Mouse (Mus musculus): ENCODE results near the gene Nectin2. TPM values are rescaled to one million over a fixed set of nuclear protein-coding genes. Genes with fewer than 3 reads are reported as not detected.
A peak's percentile ranks its signal among the peaks of the same experiment; 100 is the strongest.

Gene Nectin2
- polyA plus RNA-seq, 1 experiment from 2014 or later: 34.4 TPM

GRCm38 (mm10) chr7:19676662-19677061 lies 73.6 kb downstream of the Nectin2 start:
- Histone ChIP-seq H3K9me3 (replicated peaks) (no peaks in the 10 kb centered on the region), H3K27me3 (replicated peaks) (no peaks in the 10 kb centered on the region), H3K4me2 (0 out of 2 replicates have a peak overlapping the region, but pooled peaks have one; percentile 24), H3K4me1 (peaks cover 20% of the 10 kb centered on the region), H3K9ac (no peak overlapping the region; the same call in 1 of the 2 replicates), H3K4me3 (peak overlapping the region; percentile 30; the same call in 1 of the 2 replicates), H3K36me3 (no peaks in the 10 kb centered on the region), H3K27ac (no peak overlapping the region)
- 60% methylated on average over 1 of the region's 1 CpGs for whole genome bisulfite sequencing (ENCODE audit: insufficient replicate concordance)
- ATAC-seq: peak; percentile 50

- H3K4me2 ChIP-seq: peak overlapping the region; percentile 24; the same call in 1 of the 2 replicates
- H3K27ac ChIP-seq: peak overlapping the region; percentile 16; the same call in 1 of the 2 replicates
- H3K4me1 ChIP-seq: peaks cover 11% of the 10 kb centered on the region; the same call in 1 of the 2 replicates
- H3K9me3 ChIP-seq (replicated peaks): no peaks in the 10 kb centered on the region
- peak overlapping the region; percentile 5; the same call in 1 of the 2 replicates for H3K9ac ChIP-seq
- WGBS (ENCODE audit: insufficient replicate concordance): 71% methylated on average over 10 of the region's 10 CpGs
- peak overlapping the region; percentile 30 for H3K4me3 ChIP-seq
- H3K36me3 ChIP-seq: no peaks in the 10 kb centered on the region
- H3K27me3 ChIP-seq (replicated peaks): no peaks in the 10 kb centered on the region
- ATAC-seq: no peak
These were observed 74.5 kb downstream of the Nectin2 start for GRCm38 (mm10) chr7:19675824-19676223.

GRCm38 (mm10) chr7:19673083-19673699 lies 77.1 kb downstream of the Nectin2 start:
- Histone ChIP-seq H3K36me3 (no peaks in the 10 kb centered on the region), H3K27me3 (replicated peaks) (no peaks in the 10 kb centered on the region; the same call in 1 of the 2 replicates), H3K9me3 (replicated peaks) (no peaks in the 10 kb centered on the region), H3K4me2 (no peak overlapping the region), H3K27ac (no peak overlapping the region), H3K4me1 (peaks cover 16% of the 10 kb centered on the region), H3K9ac (no peak overlapping the region), H3K4me3 (no peak overlapping the region)
- WGBS (ENCODE audit: insufficient replicate concordance): 61% methylated on average over 14 of the region's 14 CpGs
- ATAC-seq: no peak

- H3K4me2 ChIP-seq: no peak overlapping the region
- 69% methylated on average over 10 of the region's 10 CpGs for WGBS (ENCODE audit: insufficient replicate concordance)
- no peaks in the 10 kb centered on the region for H3K9me3 ChIP-seq (replicated peaks)
- peaks cover 15% of the 10 kb centered on the region for H3K4me1 ChIP-seq
- H3K9ac ChIP-seq: no peak overlapping the region
- H3K27me3 ChIP-seq (replicated peaks): no peaks in the 10 kb centered on the region; the same call in 1 of the 2 replicates
- no peak overlapping the region for H3K27ac ChIP-seq
- H3K4me3 ChIP-seq: no peak overlapping the region
- H3K36me3 ChIP-seq: no peaks in the 10 kb centered on the region
- ATAC-seq: no peak
These were observed 78.8 kb downstream of the Nectin2 start for GRCm38 (mm10) chr7:19671511-19671910.

GRCm38 (mm10) chr7:19668947-19669721 lies 81.1 kb downstream of the Nectin2 start:
- no peaks in the 10 kb centered on the region; the same call in 1 of the 2 replicates for H3K27me3 ChIP-seq (replicated peaks)
- H3K9ac ChIP-seq: no peak overlapping the region
- peak overlapping the region; percentile 39 for H3K4me2 ChIP-seq
- H3K36me3 ChIP-seq: no peaks in the 10 kb centered on the region
- peak; percentile 60 for ATAC-seq
- peak overlapping the region; percentile 64 for H3K27ac ChIP-seq
- peaks cover 23% of the 10 kb centered on the region for H3K4me1 ChIP-seq
- H3K9me3 ChIP-seq (replicated peaks): no peaks in the 10 kb centered on the region
- H3K4me3 ChIP-seq: no peak overlapping the region
- 5% methylated on average over 10 of the region's 10 CpGs for WGBS (ENCODE audit: insufficient replicate concordance)

- H3K9me3 ChIP-seq (replicated peaks): no peaks in the 10 kb centered on the region
- H3K4me2 ChIP-seq: no peak overlapping the region
- H3K36me3 ChIP-seq: peaks cover 7% of the 10 kb centered on the region
- 67% methylated on average over 2 of the region's 2 CpGs for WGBS (ENCODE audit: insufficient replicate concordance)
- H3K4me3 ChIP-seq: no peak overlapping the region
- H3K9ac ChIP-seq: no peak overlapping the region
- H3K27me3 ChIP-seq (replicated peaks): no peaks in the 10 kb centered on the region; the same call in 1 of the 2 replicates
- H3K4me1 ChIP-seq: peaks cover 40% of the 10 kb centered on the region
- no peak for ATAC-seq
- H3K27ac ChIP-seq: no peak overlapping the region
These were observed 82.8 kb downstream of the Nectin2 start for GRCm38 (mm10) chr7:19667434-19667833.

- Histone ChIP-seq H3K4me1 (peaks cover 44% of the 10 kb centered on the region), H3K27me3 (replicated peaks) (no peaks in the 10 kb centered on the region; the same call in 1 of the 2 replicates), H3K9ac (no peak overlapping the region), H3K9me3 (replicated peaks) (no peaks in the 10 kb centered on the region), H3K27ac (no peak overlapping the region), H3K4me3 (no peak overlapping the region), H3K4me2 (no peak overlapping the region), H3K36me3 (peaks cover 13% of the 10 kb centered on the region)
- ATAC-seq: no peak
- 56% methylated on average over 3 of the region's 3 CpGs for WGBS (ENCODE audit: insufficient replicate concordance)
These were observed 83.5 kb downstream of the Nectin2 start for GRCm38 (mm10) chr7:19666750-19667149.

Other genes starting within 250 kb of the Nectin2 start
- 2.1 TPM in 2 replicates for gene Bloc1s3, start 242.1 kb downstream of the Nectin2 start, polyA plus RNA-seq (2016; fragmentation: Nextera tagmentation; extraction: Ambion mirVana)
- 68.4 and 68.6 TPM in 2 replicates for gene Trappc6a, start 242.1 kb downstream of the Nectin2 start, polyA plus RNA-seq (2016; fragmentation: Nextera tagmentation; extraction: Ambion mirVana)
- not detected in 2 replicates for gene Nkpd1, start 232.6 kb downstream of the Nectin2 start, polyA plus RNA-seq (2016; fragmentation: Nextera tagmentation; extraction: Ambion mirVana)
- 19.1 and 20.2 TPM in 2 replicates for gene Ppp1r37, start 187.4 kb downstream of the Nectin2 start, polyA plus RNA-seq (2016; fragmentation: Nextera tagmentation; extraction: Ambion mirVana)
- 1.5 TPM in 2 replicates for gene Zfp296, start 173.2 kb downstream of the Nectin2 start, polyA plus RNA-seq (2016; fragmentation: Nextera tagmentation; extraction: Ambion mirVana)
- gene Gemin7, start 172.9 kb downstream of the Nectin2 start, polyA plus RNA-seq (2016; fragmentation: Nextera tagmentation; extraction: Ambion mirVana): 101 TPM in 2 replicates
- gene Clasrp, start 146.0 kb downstream of the Nectin2 start, polyA plus RNA-seq (2016; fragmentation: Nextera tagmentation; extraction: Ambion mirVana): 23.9 and 24.2 TPM in 2 replicates
- 1.9 and 2.6 TPM in 2 replicates for gene Relb, start 121.0 kb downstream of the Nectin2 start, polyA plus RNA-seq (2016; fragmentation: Nextera tagmentation; extraction: Ambion mirVana)
- 75.1 and 75.2 TPM in 2 replicates for gene Clptm1, start 85.5 kb downstream of the Nectin2 start, polyA plus RNA-seq (2016; fragmentation: Nextera tagmentation; extraction: Ambion mirVana)
- gene Apoc2, start 72.5 kb downstream of the Nectin2 start, polyA plus RNA-seq (2016; fragmentation: Nextera tagmentation; extraction: Ambion mirVana): 389 and 406 TPM in 2 replicates
- 2.7 and 4.9 TPM in 2 replicates for gene Gm44805, start 69.1 kb downstream of the Nectin2 start, polyA plus RNA-seq (2016; fragmentation: Nextera tagmentation; extraction: Ambion mirVana)
- 15.4 and 18.1 TPM in 2 replicates for gene Apoc4, start 69.0 kb downstream of the Nectin2 start, polyA plus RNA-seq (2016; fragmentation: Nextera tagmentation; extraction: Ambion mirVana)
- gene Apoc1, start 57.8 kb downstream of the Nectin2 start, polyA plus RNA-seq (2016; fragmentation: Nextera tagmentation; extraction: Ambion mirVana): 190 and 197 TPM in 2 replicates
- gene Apoe, start 51.3 kb downstream of the Nectin2 start, polyA plus RNA-seq (2016; fragmentation: Nextera tagmentation; extraction: Ambion mirVana): 1,254 and 1,289 TPM in 2 replicates
- gene Tomm40, start 35.0 kb downstream of the Nectin2 start, polyA plus RNA-seq (2016; fragmentation: Nextera tagmentation; extraction: Ambion mirVana): 188 and 207 TPM in 2 replicates
- gene Bcam, start 20.5 kb upstream of the Nectin2 start, polyA plus RNA-seq (2016; fragmentation: Nextera tagmentation; extraction: Ambion mirVana): 11.1 and 11.3 TPM in 2 replicates
- gene Cblc, start 46.3 kb upstream of the Nectin2 start, polyA plus RNA-seq (2016; fragmentation: Nextera tagmentation; extraction: Ambion mirVana): 0.95 and 1.0 TPM in 2 replicates
- 3.7 and 5.4 TPM in 2 replicates for gene Bcl3, start 72.3 kb upstream of the Nectin2 start, polyA plus RNA-seq (2016; fragmentation: Nextera tagmentation; extraction: Ambion mirVana)
- not detected in 2 replicates for gene Gm19345, start 101.5 kb upstream of the Nectin2 start, polyA plus RNA-seq (2016; fragmentation: Nextera tagmentation; extraction: Ambion mirVana)
- not detected in 2 replicates for gene Ceacam16, start 110.8 kb upstream of the Nectin2 start, polyA plus RNA-seq (2016; fragmentation: Nextera tagmentation; extraction: Ambion mirVana)
- gene Ceacam19, start 137.5 kb upstream of the Nectin2 start, polyA plus RNA-seq (2016; fragmentation: Nextera tagmentation; extraction: Ambion mirVana): not detected in 2 replicates
- 3.6 and 3.9 TPM in 2 replicates for gene Pvr, start 170.7 kb upstream of the Nectin2 start, polyA plus RNA-seq (2016; fragmentation: Nextera tagmentation; extraction: Ambion mirVana)
- 0.26 and 0.30 TPM in 2 replicates for gene Igsf23, start 200.3 kb upstream of the Nectin2 start, polyA plus RNA-seq (2016; fragmentation: Nextera tagmentation; extraction: Ambion mirVana)
- gene Ceacam20, start 214.9 kb upstream of the Nectin2 start, polyA plus RNA-seq (2016; fragmentation: Nextera tagmentation; extraction: Ambion mirVana): not detected in 2 replicates
- not detected in 2 replicates for gene Nlrp9b, start 241.0 kb upstream of the Nectin2 start, polyA plus RNA-seq (2016; fragmentation: Nextera tagmentation; extraction: Ambion mirVana)